Mouse (Mus musculus) brain, embryonic 14.5 days (tissue): Measurements from ENCODE around the gene Clhc1.

Experiments
- CTCF ChIP-seq: fragments of 200-500 bp; IDR thresholded peaks from 2 replicates; pipeline ENCODE4 v1.5.1; 2012; ENCODE audit warnings: inconsistent platforms, mild to moderate bottlenecking, moderate library complexity, borderline replicate concordance; ENCODE audit not compliant: insufficient read depth, insufficient read length; ENCODE audit errors: extremely low read depth
- POLR2A ChIP-seq: fragments of 200-500 bp; IDR thresholded peaks from 2 replicates; pipeline ENCODE4 v1.6.1; 2012; ENCODE audit warnings: mild to moderate bottlenecking, inconsistent platforms, borderline replicate concordance; ENCODE audit not compliant: poor library complexity, insufficient read depth, insufficient read length, severe bottlenecking; ENCODE audit errors: extremely low read depth

- no peak for TF ChIP-seq CTCF
- no peak for TF ChIP-seq POLR2A
These were observed 34.8 kb upstream of the Clhc1 start for GRCm38 (mm10) chr11:29512818-29513535.
